Mouse (Mus musculus) gonadal fat pad, adult 2 months (tissue): ENCODE data around the gene Leng9. TPM values are rescaled to one million over a fixed set of nuclear protein-coding genes. Genes with fewer than 3 reads are reported as not detected.

ENCODE experiments used
- DNase-seq: peaks from one replicate; pipeline ENCODE4 v3.0.0-alpha.2; 2012; ENCODE audit warnings: low read depth
- polyA plus RNA-seq: library from polyadenylated mRNA; depleted of rRNA; stranded (reverse); fragments of >200 nt; gene quantifications from 2 replicates; pipeline ENCODE4 v1.2.3, GENCODE M21; 2012; rRNA removed

Leng9 gene
- polyA plus RNA-seq, 1 experiment: 8.1 TPM

GRCm38 (mm10) chr7:4124315-4124759 lies 25.8 kb downstream of the Leng9 start:
- no peak for DNase-seq

DNA sequence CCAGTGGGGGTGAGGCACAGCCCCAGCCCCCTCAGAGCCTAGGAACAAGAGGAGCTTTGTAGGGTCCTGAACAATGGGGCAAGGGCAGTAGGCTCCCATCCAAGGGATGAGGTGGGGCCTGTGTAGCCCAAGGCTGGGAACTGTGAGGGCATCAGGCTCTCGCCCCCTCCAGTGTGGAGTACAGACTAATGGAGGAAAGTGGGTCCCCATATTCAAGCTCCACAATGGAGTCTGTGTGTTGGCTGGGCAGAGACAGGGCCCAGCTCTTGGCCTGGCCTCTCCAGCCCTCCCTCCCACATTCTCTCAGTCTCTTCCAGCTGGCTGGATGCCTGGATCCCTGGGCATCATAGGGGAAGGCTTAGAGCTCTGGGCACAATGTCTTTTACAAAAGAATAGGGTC lies 26.4 kb downstream of the Leng9 start:
- no peak for DNase-seq

DNA sequence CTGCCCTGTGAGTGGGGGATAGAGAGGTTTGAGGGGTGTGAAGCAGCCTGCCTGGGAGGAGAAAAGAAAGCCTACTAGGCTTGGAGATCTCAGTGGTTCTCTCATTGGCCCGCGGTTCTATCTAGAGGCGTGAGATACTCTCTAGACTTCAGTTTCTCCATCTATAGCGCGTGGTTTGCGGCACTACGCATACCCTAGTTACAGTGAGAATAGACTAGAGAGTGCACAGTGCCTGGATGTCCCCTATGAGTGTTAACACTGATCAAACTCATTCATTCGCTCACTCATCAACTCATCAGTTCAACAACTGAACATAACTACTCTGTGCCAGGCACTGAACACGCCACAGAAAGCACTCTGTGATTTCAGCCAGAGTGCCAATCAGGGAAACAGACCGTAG lies 27.4 kb downstream of the Leng9 start:
- no peak for DNase-seq

- no peak for DNase-seq
Observed at GRCm38 (mm10) chr7:4122076-4122768, 28.0 kb downstream of the Leng9 start.

DNA sequence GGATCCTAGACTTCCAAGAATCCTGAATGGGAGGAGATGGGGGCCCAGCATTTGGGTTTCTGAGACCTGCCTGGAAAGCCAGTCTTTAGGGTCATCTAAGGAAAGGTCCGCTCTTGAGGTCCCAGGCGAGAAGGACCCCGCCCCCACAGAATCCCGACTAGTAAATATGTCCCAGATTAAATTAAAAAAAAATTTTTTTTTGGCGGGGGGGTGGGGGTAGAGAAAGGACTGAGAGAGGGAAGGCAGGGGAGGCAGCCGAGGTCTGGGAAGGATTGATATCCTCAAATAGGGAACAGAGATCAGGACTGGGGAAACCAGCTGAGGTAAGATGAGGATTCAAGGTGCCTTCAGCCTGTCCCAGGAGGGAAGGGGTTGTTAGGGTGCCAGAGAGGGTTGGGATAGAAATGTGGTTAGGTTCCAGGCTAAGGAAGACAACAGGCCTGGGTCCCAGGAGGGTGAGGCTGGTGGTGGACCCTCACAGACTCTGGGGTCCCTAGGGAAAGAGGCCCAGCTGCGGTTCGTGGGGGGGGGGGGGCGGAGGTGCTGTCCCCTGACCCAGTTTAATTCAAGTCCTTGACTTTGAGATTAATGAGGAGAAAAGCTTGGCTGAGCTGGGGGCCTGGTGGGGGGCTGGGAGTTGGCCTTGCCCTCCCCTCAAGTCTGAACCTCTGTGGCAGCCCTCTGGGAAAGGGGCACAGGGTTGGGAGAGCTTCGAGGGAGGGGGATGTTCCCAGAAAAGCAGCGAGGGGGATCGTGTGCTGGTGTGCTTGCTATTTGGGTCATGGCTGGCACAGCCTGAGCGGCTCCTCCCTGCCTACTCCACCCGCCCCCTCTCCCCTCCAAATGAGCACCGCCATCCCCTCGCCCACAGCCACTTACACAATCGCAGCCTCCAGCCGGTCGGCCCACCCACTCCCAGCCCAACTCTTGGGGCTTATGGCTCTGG lies 29.9 kb downstream of the Leng9 start:
- no peak for DNase-seq

DNA sequence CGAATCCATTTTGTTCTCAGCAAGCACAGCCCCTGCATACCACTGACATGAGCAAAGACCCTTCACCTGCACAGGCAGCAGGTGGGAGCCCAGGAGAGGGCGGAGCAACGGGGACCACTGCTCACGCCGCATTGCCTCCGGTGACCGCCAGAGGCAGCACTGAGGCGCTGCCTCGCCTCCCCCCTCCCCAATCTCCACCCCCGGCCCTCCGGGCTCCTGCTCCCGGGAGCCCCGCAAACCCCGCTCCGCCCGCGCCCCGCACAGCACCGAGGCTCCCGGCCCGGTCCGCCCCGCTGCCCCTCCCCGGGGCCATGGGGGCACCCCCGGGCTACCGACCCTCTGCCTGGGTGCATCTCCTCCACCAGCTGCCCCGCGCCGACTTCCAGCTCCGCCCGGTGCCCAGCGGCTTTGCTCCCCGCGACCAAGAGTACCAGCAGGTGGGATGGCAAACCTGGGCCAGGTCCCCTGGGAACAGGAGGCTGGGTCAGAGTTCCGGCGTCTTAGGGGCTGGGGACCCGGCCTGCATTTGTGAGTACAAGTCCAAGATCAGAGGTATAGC lies 30.8 kb downstream of the Leng9 start, which contains the start of gene Ttyh1:
Gene Ttyh1 (plus strand): TSS at position 65 of the 559 bp plus-strand sequence.
- DNase-seq: no peak

GRCm38 (mm10) chr7:4117050-4117814 lies 32.9 kb downstream of the Leng9 start:
- no peak for DNase-seq

- DNase-seq: no peak
Observed at GRCm38 (mm10) chr7:4111766-4112165, 38.4 kb downstream of the Leng9 start.

DNA sequence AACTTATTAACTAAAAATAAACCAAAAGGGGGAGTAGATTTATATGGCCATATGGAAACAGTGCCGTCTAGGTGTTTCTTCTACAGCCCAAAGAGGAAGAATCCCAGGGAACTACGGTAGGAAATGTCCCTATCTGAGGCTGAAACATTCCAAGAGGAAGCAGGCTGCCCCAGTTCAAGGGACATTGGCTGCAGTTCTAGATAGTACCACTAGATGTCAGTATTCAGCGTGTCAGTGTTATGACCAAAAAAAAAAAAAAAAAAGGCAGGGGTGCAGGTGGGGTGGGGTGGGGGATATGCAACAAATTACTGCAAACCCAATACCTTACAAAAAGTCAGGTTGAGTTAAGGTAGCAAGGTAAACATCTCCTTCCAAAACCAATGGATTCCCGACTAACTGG lies 46.8 kb downstream of the Leng9 start:
- DNase-seq: no peak

DNA sequence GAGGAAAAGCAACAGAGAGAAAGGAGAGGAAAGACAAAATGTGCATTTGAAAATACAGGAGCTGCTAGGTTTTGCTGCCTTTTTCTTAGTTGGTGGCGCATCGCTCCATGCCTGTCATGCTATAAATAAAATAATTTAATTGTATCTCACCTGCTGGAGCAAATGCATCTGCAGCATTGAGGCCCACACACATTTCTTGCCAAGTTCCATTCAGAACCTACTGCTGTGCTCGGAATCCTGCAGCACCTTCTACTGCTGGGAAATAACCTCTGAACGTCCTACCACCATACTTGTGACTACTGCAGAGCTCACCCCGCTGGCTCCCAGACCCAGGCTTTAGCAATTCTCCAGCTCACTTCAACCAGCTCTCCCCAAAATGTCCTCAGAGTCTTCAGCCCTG lies 49.0 kb downstream of the Leng9 start:
- DNase-seq: no peak

DNA sequence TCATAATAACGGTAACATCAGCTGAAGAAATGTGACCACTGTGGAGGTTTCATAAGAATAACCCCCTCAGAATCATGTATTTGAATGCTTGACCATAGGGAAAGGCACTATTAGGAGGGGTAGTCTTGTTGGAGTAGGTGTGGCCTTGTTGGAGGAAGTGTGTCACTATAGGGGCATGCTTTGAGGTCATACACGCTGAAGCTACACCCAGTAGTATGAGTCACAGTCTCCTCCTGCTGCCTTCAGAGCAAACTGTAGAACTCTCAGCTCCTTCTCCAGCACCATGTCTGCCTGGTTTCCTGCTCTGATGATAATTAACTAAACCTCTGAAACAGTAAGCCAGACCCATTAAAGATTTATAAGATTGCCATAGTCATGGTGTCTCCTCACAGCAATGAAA lies 51.3 kb downstream of the Leng9 start:
- no peak for DNase-seq

DNA sequence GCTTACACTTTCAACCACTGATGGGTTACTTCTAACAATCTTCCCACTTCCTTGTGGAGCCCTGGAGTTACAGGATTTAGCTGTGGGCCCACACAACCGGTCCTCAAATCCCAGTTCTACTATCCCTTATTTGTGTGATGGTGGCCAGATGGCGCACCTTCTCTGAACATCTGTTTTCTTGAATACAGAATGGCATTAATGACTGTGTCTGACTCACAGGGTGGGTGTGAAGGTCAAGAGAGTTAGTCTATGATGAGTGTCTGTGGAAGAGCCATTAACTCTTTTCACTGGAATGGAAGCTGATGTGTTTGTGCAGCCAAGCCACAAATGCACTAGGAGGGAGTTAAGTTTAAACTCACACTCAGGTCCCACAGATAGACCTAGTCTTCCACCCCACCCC lies 51.9 kb downstream of the Leng9 start:
- DNase-seq: no peak

Other genes with a start within 250 kb of the Leng9 start
- gene Lilra6, start 234.9 kb downstream of the Leng9 start, polyA plus RNA-seq: 1.8 and 2.0 TPM in 2 replicates
- 5.2 and 7.0 TPM in 2 replicates for gene Lair1, start 87.2 kb downstream of the Leng9 start, polyA plus RNA-seq
- gene Ttyh1, start 31.0 kb downstream of the Leng9 start, polyA plus RNA-seq: 46.6 and 51.3 TPM in 2 replicates
- gene Leng8, start 13.3 kb downstream of the Leng9 start, polyA plus RNA-seq: 692 and 700 TPM in 2 replicates
- gene Cdc42ep5, start 14.5 kb upstream of the Leng9 start, polyA plus RNA-seq: 17.9 and 20.8 TPM in 2 replicates
- 0.55 and 0.67 TPM in 2 replicates for gene Lilra5, start 87.4 kb upstream of the Leng9 start, polyA plus RNA-seq
- 0.42 and 0.89 TPM in 2 replicates for gene Ncr1, start 187.3 kb upstream of the Leng9 start, polyA plus RNA-seq
- not detected in 2 replicates for gene Gp6, start 247.4 kb upstream of the Leng9 start, polyA plus RNA-seq